Mouse (Mus musculus) neural tube, embryonic 13.5 days (tissue): ENCODE results near the gene Usp5. TPM values are rescaled to one million over a fixed set of nuclear protein-coding genes. Genes with fewer than 3 reads are reported as not detected.

Experiments
- ATAC-seq: fragments of 200-750 bp; cut with Nextera tagmentation; 2 replicates; pipeline ENCODE4 v1.8.0; 2017; ENCODE audit warnings: low read depth, mild to moderate bottlenecking, moderate TSS enrichment, moderate library complexity
- H3K27ac ChIP-seq: fragments of 300-500 bp; sonication (generic); replicated peaks from 2 replicates; pipeline ENCODE4 v1.5.1; 2015; ENCODE audit warnings: moderate library complexity, mild to moderate bottlenecking, inconsistent platforms
- H3K27me3 ChIP-seq: fragments of 300-500 bp; sonication (generic); 2 replicates; pipeline ENCODE4 v1.6.1; 2015; ENCODE audit warnings: mild to moderate bottlenecking, inconsistent platforms
- H3K36me3 ChIP-seq: fragments of 300-500 bp; sonication (generic); 2 replicates; pipeline ENCODE4 v1.6.1; 2015; ENCODE audit warnings: mild to moderate bottlenecking, inconsistent platforms
- H3K4me1 ChIP-seq: fragments of 300-500 bp; sonication (generic); replicated peaks from 2 replicates; pipeline ENCODE4 v1.6.1; 2015; ENCODE audit warnings: inconsistent platforms
- H3K4me2 ChIP-seq: fragments of 300-500 bp; sonication (generic); 2 replicates; pipeline ENCODE4 v1.6.1; 2015; ENCODE audit warnings: inconsistent platforms, mild to moderate bottlenecking, moderate library complexity
- H3K4me3 ChIP-seq: fragments of 300-500 bp; sonication (generic); 2 replicates; pipeline ENCODE4 v1.5.1; 2015; ENCODE audit warnings: mild to moderate bottlenecking, inconsistent platforms
- H3K9ac ChIP-seq: fragments of 300-500 bp; sonication (generic); 2 replicates; pipeline ENCODE4 v1.6.1; 2015; ENCODE audit warnings: moderate library complexity, mild to moderate bottlenecking, inconsistent platforms
- H3K9me3 ChIP-seq: fragments of 300-500 bp; sonication (generic); 2 replicates; pipeline ENCODE4 v1.6.1; 2016; ENCODE audit warnings: inconsistent platforms
- WGBS: fragments of 180-500 bp; shearing (Covaris S2); methylation state at CpG from one replicate; pipeline ENCODE4 v1.1.7; 2015; 5-methylcytosine and 5-hydroxymethylcytosine counted together
- polyA plus RNA-seq: library from polyadenylated mRNA; unstranded; fragments of >200 nt; fragmentation: Nextera tagmentation; extraction: Ambion mirVana; gene quantifications from 2 replicates; pipeline ENCODE4 v1.2.1, GENCODE M21; 2015

Gene Usp5
- polyA plus RNA-seq, 1 experiment from 2014 or later, result 176 TPM

DNA sequence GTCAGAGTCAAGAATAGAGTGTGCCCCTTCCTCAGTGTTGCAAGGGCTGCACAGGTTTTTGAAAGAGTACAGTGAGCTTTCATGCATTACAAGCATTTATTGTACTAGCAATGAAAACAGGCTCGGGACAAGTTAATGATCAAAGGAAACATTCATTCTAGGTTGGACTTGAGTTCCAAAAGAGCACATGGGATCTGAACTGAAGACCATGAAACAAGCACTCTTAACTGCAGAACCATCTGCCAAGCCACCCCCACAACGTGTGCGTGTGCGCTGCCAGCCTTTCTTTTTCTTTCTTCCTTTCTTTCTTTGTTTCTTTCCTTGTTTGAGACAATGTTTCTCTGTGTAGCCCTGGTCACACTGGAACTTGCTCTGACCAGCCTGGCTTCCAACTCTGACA is 33.5 kb downstream of the Usp5 start:
- no peak overlapping the region for H3K9ac ChIP-seq
- H3K36me3 ChIP-seq, result no peaks in the 10 kb centered on the region
- no peak for ATAC-seq
- no peak overlapping the region for H3K4me3 ChIP-seq
- WGBS, result 64% methylated on average over 4 of the region's 4 CpGs
- no peaks in the 10 kb centered on the region for H3K9me3 ChIP-seq
- H3K4me1 ChIP-seq, result no peaks in the 10 kb centered on the region
- no peak overlapping the region for H3K27ac ChIP-seq
- no peak overlapping the region for H3K4me2 ChIP-seq
- no peaks in the 10 kb centered on the region for H3K27me3 ChIP-seq

DNA sequence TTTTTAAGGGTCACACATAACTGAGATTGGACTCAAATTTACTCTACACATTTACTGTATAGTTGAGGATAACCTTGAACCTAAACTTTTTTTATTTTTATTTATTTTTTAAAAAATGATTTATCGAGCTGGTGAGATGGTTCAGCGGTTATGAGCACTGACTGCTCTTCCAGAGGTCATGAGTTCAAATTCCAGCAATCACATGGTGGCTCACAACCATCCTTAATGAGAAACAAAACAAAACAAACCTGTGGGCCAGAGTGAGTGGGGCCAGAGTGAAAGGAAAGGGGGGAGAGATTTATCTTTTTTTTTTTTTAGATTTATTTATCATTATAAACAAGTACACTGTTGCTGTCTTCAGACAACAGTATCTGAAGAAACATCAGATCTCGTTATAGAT is 37.4 kb downstream of the Usp5 start:
- H3K27ac ChIP-seq, result no peak overlapping the region
- no peaks in the 10 kb centered on the region for H3K36me3 ChIP-seq
- no peak overlapping the region for H3K4me2 ChIP-seq
- no peak overlapping the region for H3K9ac ChIP-seq
- H3K4me1 ChIP-seq, result no peaks in the 10 kb centered on the region
- WGBS, result 79% methylated on average over 3 of the region's 3 CpGs
- no peaks in the 10 kb centered on the region for H3K9me3 ChIP-seq
- H3K27me3 ChIP-seq, result no peaks in the 10 kb centered on the region
- no peak overlapping the region for H3K4me3 ChIP-seq
- ATAC-seq, result no peak

DNA sequence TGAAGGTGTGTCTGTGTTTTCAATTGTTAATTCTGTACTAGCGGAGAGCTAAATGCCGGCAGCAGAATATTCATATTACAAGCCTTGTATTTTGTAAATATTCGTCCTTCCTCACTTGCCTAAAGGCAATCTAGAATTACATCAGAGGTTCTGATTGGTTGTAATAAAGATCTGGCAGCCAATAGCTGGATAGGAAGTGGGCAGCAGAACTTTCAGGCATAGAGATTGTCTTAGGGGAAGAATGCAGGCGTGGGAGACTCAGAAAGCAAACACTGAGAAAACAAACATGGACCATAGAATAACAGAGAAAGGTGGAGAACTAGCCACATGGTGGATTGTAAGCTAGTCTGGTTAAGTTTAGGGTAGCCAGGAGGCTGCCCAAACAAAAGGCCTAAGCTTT is 39.2 kb downstream of the Usp5 start:
- H3K27me3 ChIP-seq, result no peaks in the 10 kb centered on the region
- WGBS, result 78% methylated on average over 4 of the region's 4 CpGs
- no peaks in the 10 kb centered on the region for H3K4me1 ChIP-seq
- H3K4me3 ChIP-seq, result no peak overlapping the region
- H3K9ac ChIP-seq, result no peak overlapping the region
- H3K36me3 ChIP-seq, result no peaks in the 10 kb centered on the region
- ATAC-seq, result no peak
- H3K27ac ChIP-seq, result no peak overlapping the region
- H3K9me3 ChIP-seq, result no peaks in the 10 kb centered on the region
- H3K4me2 ChIP-seq, result no peak overlapping the region

DNA sequence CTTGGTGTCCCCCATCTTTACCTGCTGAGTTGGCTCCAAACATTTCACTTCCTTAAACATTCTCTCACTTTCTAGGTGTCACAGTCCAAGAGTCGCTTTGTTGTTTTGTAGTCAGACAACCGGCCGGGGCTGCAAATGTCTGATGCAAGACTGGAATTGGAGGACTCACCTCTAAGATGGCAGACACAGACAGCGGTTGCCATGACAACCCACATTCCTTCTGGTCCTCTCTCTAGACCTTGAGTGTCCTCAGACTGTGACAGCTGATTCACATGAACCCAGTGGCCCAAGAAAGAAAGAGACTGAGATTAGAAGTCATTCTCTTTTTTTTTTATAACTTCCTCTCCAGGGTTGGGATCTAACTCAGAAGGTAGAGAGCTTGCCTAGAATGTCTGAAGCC is 39.8 kb downstream of the Usp5 start:
- no peak for ATAC-seq
- Histone ChIP-seq H3K4me1 (no peaks in the 10 kb centered on the region), H3K27ac (no peak overlapping the region), H3K9ac (no peak overlapping the region), H3K4me2 (no peak overlapping the region), H3K4me3 (no peak overlapping the region), H3K27me3 (no peaks in the 10 kb centered on the region), H3K36me3 (no peaks in the 10 kb centered on the region), H3K9me3 (no peaks in the 10 kb centered on the region)
- WGBS, result 85% methylated on average over 4 of the region's 4 CpGs

DNA sequence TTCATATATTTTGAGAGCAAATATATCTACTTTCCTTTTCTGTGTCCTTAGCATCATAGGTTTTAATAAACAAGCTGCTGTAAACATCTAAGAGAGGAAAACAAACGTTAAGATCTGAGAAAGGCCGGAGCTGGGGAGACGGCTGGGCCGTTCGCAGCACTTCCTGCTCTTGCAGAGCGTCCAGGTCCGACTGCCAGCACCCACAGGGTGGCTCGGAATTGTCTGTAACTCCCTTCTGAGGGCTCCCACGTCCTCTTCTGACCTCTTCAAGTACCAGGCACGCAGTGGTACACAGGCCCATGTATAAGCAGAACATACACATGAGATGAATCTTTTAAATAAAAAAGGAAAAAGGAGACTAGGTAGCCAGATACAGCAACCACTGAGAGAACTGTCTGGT is 41.6 kb downstream of the Usp5 start:
- ATAC-seq, result no peak
- no peaks in the 10 kb centered on the region; the same call in 1 of the 2 replicates for H3K4me1 ChIP-seq
- WGBS, result 81% methylated on average over 10 of the region's 10 CpGs
- H3K9ac ChIP-seq, result no peak overlapping the region
- H3K36me3 ChIP-seq, result no peaks in the 10 kb centered on the region
- no peak overlapping the region for H3K4me2 ChIP-seq
- H3K9me3 ChIP-seq, result no peaks in the 10 kb centered on the region
- H3K4me3 ChIP-seq, result no peak overlapping the region
- no peak overlapping the region for H3K27ac ChIP-seq
- no peaks in the 10 kb centered on the region for H3K27me3 ChIP-seq

DNA sequence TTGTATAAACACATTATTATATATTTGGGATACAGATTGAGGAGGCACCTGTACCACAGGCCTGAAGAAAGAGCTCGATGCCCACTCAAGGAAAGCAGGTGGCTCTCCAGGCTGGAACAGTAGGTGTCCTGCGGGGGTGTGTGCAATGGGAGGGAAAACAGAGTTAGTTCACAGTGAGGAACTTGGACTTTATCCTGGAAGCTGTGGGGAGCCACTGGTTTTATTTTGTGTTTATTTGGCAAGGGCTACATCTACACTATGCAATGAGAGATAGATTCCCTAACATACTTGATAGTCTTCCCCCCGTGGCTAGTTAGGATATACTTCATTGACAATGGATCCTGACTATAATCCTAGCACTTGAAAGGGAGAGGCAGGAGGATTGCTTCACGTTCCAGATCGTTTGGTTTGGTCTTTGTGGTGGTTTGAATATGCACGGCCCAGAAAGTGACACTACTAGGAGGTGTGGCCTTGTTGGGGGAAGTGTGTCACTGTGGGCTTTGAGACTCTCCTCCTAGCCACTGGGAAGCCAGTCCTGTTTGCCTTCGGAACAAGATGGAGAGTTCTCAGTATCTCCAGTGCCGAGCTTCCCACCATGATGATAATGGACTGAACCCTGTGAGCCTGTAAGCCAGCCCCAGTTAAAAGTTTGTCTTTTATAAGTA is 42.4 kb downstream of the Usp5 start:
- Histone ChIP-seq H3K9ac (no peak overlapping the region), H3K27me3 (no peaks in the 10 kb centered on the region), H3K4me2 (no peak overlapping the region), H3K27ac (no peak overlapping the region), H3K4me3 (no peak overlapping the region), H3K9me3 (no peaks in the 10 kb centered on the region), H3K4me1 (no peaks in the 10 kb centered on the region; the same call in 1 of the 2 replicates), H3K36me3 (no peaks in the 10 kb centered on the region)
- 58% methylated on average over 8 of the region's 8 CpGs for WGBS
- ATAC-seq, result no peak

DNA sequence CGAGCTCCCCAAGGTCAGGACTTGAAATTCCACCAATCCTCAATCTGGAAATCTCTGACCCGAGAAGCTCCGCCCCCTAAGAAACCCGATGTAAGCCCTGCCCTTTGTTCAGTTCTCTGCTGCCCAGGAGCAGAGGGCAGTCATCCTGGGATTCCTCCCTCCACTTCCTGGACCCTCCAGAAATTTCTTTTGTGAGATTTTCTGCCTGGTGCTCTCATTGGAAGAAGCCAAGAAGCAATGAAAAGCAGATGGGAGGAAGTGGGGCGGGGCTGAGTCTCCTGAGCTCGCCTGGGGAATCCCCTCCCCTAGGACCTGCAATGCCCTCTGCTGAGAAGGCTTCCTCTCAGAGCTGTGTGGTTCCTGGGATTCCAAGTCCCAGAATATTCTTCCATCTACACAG is 46.8 kb downstream of the Usp5 start:
- peaks cover 11% of the 10 kb centered on the region; the same call in 1 of the 2 replicates for H3K27me3 ChIP-seq
- no peak for ATAC-seq
- no peak overlapping the region for H3K9ac ChIP-seq
- H3K27ac ChIP-seq, result no peak overlapping the region
- H3K9me3 ChIP-seq, result no peaks in the 10 kb centered on the region
- 24% methylated on average over 6 of the region's 6 CpGs for WGBS
- H3K4me3 ChIP-seq, result no peak overlapping the region; the same call in 1 of the 2 replicates
- H3K4me2 ChIP-seq, result 0 out of 2 replicates have a peak overlapping the region, but pooled peaks have one; percentile 13
- no peaks in the 10 kb centered on the region for H3K36me3 ChIP-seq
- peaks cover 17% of the 10 kb centered on the region for H3K4me1 ChIP-seq

DNA sequence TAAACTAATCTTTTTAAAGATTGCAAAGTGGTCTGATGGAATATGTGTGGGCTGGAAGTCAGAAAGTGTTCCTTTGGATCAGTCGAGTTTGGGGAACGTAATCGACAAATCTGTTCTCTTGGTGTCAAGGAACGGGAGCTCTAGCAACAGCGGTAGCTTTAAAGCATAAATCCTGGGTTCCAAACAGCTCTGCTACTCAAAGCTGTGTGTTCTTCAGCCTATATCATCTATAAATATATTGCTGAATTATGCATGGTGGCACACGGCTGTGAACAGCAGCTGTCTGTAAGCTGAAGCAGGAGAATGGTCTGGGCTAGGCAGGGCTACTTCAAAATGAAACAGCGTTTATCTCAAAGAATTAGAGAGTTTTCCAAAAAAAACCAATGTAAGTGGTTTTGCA is 48.4 kb downstream of the Usp5 start:
- ATAC-seq, result no peak
- 88% methylated on average over 7 of the region's 7 CpGs for WGBS
- no peaks in the 10 kb centered on the region for H3K36me3 ChIP-seq

DNA sequence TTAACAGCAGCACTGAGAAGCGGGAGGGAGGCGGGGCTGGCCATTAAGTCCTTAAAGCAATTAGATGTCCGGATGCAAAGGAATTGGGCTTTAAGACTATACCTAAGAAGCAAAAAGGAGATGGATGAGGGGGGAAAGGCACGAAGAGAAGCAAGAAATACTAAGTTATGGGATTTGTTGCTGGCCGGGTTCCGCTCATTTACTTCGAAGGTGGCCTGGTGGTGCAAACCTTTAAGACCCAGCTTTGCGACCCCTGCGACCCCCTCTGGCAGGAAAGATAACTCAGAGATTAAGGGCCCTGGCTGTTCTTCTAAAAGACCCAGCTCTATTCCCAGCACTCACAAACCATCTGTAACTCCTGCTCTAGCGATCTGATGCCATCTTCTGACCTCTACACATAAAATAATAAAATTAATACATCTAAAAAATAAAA is 49.3 kb downstream of the Usp5 start:
- WGBS, result 3% methylated on average over 10 of the region's 10 CpGs
- H3K4me2 ChIP-seq, result peak overlapping the region; percentile 60
- no peaks in the 10 kb centered on the region for H3K36me3 ChIP-seq
- H3K9me3 ChIP-seq, result no peaks in the 10 kb centered on the region
- H3K4me3 ChIP-seq, result peak overlapping the region; percentile 35
- peak; percentile 36; the same call in 1 of the 2 replicates for ATAC-seq
- H3K27ac ChIP-seq, result no peak overlapping the region
- H3K27me3 ChIP-seq, result peaks cover 11% of the 10 kb centered on the region; the same call in 1 of the 2 replicates
- peaks cover 17% of the 10 kb centered on the region for H3K4me1 ChIP-seq
- peak overlapping the region; percentile 51 for H3K9ac ChIP-seq

More for the DNA sequence above, 48.4 kb downstream of the Usp5 start:
- no peak overlapping the region for H3K4me2 ChIP-seq
- peaks cover 11% of the 10 kb centered on the region; the same call in 1 of the 2 replicates for H3K27me3 ChIP-seq
- no peaks in the 10 kb centered on the region for H3K9me3 ChIP-seq
- H3K4me3 ChIP-seq, result no peak overlapping the region
- peaks cover 17% of the 10 kb centered on the region for H3K4me1 ChIP-seq
- no peak overlapping the region for H3K9ac ChIP-seq
- H3K27ac ChIP-seq, result no peak overlapping the region

DNA sequence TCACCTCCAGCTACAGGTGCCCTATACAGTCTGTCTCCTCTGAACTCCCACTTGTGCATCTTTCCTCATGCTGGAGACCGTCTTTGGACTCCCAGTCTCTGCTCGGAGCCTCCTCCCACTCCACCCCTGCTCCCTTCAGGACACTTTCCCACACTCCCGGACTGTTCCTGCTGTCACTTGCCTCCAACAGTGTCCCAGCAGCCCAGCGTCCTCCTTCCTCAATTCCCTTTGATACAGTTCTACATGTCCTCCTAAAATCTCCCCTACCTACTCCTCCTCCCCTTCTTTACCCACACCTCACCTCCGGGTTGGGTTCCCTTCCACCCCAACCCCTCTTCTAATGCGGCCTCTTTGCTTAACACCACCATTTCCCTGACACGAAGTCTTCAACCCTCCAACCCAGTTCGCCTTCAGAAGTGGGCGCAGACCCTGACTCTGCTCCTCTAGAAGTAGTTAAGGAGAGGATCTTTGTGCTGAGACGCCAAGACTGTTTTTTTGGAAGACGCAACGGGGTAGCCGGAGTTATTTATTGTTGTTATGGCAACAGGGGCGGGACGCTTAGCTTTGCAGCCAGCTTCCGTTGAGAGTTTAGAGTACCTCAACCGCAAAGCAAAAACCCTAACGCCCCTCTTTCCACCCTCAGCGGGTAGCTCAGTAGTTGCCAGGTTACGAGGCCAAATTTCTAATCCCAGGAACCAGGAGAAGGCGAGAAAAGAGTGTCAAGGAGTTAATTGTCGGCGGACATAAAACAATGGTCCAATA is 49.9 kb downstream of the Usp5 start, which contains the start of gene Lrrc23:
Lrrc23 (minus strand) TSS at position 506 of the 762 bp plus-strand sequence.
- Histone ChIP-seq H3K27ac (no peak within 1 kb of the TSS), H3K4me3 (peak within 1 kb of the TSS; percentile 35), H3K9ac (peak within 1 kb of the TSS; percentile 51), H3K4me2 (peak within 1 kb of the TSS; percentile 60), H3K9me3 (no peaks in the 10 kb centered on the region), H3K36me3 (no peaks in the 10 kb centered on the region), H3K4me1 (peaks cover 17% of the 10 kb centered on the region), H3K27me3 (peaks cover 11% of the 10 kb centered on the region; the same call in 1 of the 2 replicates)
- peak; percentile 47; the same call in 1 of the 2 replicates for ATAC-seq
- 2% methylated on average over 23 of the region's 23 CpGs for WGBS

DNA sequence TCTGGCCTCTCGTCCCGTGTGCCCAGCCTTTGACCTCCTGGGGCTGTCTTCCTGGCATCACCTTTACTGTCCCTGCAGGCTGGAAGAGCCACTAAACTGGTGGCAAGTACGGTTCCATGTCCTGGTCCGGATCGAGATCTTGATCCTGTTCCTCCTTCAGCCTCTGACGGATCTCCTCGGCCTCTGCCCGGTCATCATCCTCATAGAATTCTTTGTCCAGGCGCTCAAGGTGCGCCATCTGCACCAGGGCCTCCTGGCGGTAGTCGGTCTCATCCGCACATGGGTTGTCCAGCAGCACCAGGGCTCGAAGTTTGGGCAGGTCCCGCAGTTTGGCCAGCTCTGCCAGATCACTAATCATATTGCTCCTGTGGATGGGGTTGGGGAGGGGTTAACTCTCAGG is 58.8 kb downstream of the Usp5 start:
- Histone ChIP-seq H3K36me3 (no peaks in the 10 kb centered on the region), H3K4me1 (peaks cover 28% of the 10 kb centered on the region), H3K27me3 (peaks cover 11% of the 10 kb centered on the region; the same call in 1 of the 2 replicates), H3K9me3 (no peaks in the 10 kb centered on the region), H3K4me2 (no peak overlapping the region), H3K4me3 (no peak overlapping the region), H3K9ac (no peak overlapping the region), H3K27ac (no peak overlapping the region)
- WGBS, result 88% methylated on average over 15 of the region's 15 CpGs
- ATAC-seq, result no peak

DNA sequence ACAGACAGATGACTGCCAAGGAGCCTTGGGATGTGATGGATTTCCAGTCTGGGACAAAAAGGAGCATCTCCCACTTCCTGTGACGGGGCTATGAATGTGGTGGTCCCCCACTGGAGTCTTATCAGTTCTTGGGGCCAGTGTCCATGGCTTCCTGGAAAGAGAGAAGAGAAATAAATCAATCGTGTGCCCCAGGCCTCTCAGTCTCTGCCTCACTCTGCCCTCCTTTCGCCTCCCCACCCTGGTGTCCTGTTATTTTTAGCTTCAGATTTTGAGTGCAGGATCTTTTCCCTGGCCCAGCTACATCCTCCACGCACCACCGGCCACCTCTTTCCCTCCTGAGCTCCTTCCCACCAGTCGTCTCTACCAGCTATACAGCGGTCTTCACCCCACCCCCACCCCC is 59.3 kb downstream of the Usp5 start:
- Histone ChIP-seq H3K36me3 (no peaks in the 10 kb centered on the region), H3K4me3 (peak overlapping the region; percentile 53), H3K9me3 (no peaks in the 10 kb centered on the region), H3K4me1 (peaks cover 28% of the 10 kb centered on the region), H3K4me2 (peak overlapping the region; percentile 81), H3K27me3 (peaks cover 11% of the 10 kb centered on the region; the same call in 1 of the 2 replicates), H3K27ac (peak overlapping the region; percentile 70), H3K9ac (peak overlapping the region; percentile 82)
- WGBS, result 62% methylated on average over 7 of the region's 7 CpGs
- peak; percentile 16; the same call in 1 of the 2 replicates for ATAC-seq
